Mouse (Mus musculus): ENCODE measurements around the gene Noto. TPM values are rescaled to one million over a fixed set of nuclear protein-coding genes. Genes with fewer than 3 reads are reported as not detected.
A peak's percentile ranks its signal among the peaks of the same experiment; 100 is the strongest.

Noto gene
- total RNA-seq (2021) = not detected

DNA sequence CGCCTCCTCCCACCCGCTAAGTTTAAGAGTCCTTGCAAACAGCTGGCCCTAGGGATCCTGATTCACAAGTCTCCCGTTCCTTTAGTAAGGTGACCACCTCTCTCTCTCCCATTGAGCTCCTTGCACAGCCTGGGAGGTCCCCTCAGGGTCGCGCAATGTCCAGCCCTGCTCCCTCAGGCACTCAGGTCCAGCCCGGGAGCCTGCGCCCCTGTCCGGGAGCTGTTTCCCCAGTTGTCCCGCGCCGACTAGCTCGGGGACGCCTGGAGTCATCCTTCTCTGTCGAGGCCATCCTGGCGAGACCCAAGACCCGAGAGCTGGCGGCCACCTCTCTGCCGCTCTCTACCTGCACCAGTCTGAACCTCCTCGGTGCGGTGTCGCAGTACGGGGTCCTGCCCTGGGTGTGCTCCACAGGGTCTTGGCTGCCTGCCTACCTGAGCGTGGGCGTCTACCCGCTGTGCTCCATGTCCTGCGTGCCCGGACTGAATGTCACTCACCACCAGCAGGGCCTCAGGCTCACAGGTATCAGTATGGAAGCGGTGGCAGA, at the start of gene Noto:
Gene Noto (plus strand): TSS at position 51 of the 544 bp plus-strand sequence.
- DNase-seq (ENCODE audit: extremely low spot score in 1 of 2, low spot score in 1 of 2) = no peak

DNA sequence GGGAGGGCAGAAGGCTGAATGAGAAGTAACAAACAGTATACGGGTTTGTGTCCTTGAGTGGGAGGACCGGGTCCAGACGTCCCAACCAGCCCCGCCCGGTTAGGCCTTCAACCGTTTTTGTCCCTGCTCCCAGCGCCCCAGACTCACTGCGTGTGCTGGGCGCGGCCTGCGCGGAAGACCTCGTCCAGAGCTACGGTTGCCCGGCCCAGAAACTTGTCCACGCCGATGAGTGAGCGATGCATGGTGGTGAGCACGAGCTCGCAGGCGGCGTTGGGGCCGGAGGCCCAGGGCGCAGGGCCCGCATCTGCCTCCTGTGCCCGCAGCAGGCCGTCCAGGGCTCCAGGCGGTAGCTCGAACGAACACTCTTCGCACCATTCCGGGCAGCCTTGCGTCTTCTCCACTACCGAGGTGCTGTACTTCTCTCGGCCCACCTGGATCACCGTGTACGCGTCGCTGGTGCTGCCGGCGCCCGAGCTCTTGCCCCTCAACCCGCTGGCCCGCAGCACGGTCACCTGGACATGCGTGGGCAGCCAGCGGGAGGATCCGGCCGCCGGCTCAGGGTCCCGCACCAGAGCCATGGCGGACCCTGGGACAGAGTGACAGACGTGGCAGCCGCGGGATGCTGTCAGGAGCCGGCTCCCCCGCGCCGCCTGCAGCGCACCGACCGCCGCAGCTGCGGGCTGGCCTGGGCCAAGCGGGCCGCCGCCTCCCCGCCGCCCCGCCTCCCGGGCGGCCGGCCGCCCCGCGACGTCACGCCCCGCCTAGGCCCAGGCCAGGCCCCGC, 49.5 kb upstream of the Noto start, which contains the start of gene Rab11fip5:
Gene Rab11fip5 (minus strand): TSS at position 684 of the 783 bp plus-strand sequence.
- peak; percentile 13 to 35 for DNase-seq (ENCODE audit: extremely low spot score in 1 of 2, low spot score in 1 of 2)

DNA sequence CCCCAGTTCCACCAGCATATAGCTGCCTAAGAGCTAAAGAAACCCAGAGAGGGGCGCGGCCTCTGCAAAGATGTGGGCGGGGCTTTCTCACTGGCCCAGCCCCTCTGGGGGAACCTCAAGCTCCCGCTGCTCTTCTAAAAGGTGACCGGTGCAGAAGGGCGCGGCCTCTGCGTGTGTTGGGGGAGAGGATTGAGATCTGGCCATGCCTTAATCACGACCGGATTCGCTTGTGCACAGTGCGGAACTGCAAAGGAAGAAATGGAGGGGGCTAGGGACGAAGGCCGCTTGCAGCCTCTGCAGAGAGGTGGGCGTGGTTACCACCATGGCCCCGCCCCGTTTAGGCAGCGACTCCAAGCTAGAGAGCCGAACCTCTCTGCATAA, 49.0 kb upstream of the Noto start:
- peak; percentile 83 to 88 for DNase-seq (ENCODE audit: extremely low spot score in 1 of 2, low spot score in 1 of 2)

DNA sequence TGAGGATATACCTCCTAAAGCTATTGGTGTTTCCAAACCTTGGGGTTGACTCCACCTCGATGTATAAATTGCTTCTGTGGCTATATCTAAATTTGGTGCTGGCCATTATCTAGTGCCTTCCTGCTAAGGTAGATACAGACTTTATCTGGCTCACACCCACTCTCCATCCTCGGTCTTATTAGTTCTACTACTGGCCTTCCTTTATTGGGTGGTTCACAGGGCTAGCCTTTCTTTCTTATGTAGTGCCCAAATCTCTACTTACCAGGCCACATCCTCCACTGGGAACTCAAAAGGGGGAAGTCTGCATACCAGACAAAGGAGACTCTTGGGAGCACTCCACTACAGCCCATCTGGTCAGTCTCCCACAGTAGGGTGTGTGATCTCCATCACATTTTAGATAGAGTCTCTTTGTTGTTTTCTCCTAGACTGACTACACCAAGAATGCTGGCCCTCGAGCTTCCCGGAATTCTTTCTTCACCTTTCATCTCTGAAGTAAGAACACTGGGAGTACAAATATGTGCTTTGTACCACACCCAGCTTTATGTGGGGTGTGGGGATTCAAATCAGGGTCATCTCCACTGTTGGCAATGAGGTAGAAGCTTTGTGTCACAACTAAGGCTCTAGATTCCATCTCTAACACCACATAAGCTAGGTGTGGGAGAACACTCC, 46.5 kb upstream of the Noto start:
- no peak for DNase-seq (ENCODE audit: extremely low spot score in 1 of 2, low spot score in 1 of 2)

DNA sequence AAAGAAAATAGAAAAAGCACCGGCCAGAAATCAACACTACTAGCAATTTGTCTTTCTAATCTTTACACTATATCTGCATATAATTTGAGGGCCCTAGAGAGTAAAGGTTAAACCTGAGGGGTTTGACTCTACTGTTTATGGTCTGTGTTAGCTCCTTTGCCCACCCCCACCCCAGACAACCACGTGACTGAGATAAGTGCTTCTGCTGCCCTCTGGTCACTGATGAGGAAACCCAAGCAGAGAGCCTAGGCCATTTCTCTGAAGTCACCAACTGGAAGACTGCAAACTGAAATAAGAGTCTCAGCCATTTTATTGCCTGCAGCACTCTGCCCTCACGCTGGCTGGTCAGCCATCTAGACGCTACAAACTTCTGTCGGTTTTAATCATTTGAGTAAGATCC, 45.8 kb upstream of the Noto start:
- DNase-seq (ENCODE audit: extremely low spot score in 1 of 2, low spot score in 1 of 2) = no peak

DNA sequence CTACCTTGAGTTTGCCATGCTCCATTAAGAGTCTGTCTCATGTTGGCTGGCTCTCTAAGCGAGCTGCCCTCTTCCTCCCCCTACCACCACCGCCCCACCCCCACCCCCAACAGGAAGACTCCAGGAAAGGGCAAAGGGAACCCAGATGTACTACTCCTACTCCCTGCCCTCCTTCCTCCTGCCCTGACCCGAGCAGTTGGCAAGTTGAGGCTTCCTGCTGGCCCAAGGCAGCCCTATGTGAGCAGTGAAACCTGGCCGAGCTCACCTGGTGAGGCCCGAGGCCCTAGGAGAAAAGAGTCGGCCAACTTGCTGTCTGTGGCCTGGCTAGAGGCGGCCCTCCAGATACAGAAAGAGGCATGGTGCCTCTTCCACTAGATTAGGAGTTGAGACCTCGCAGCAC, 45.1 kb upstream of the Noto start:
- no peak for DNase-seq (ENCODE audit: extremely low spot score in 1 of 2, low spot score in 1 of 2)

DNA sequence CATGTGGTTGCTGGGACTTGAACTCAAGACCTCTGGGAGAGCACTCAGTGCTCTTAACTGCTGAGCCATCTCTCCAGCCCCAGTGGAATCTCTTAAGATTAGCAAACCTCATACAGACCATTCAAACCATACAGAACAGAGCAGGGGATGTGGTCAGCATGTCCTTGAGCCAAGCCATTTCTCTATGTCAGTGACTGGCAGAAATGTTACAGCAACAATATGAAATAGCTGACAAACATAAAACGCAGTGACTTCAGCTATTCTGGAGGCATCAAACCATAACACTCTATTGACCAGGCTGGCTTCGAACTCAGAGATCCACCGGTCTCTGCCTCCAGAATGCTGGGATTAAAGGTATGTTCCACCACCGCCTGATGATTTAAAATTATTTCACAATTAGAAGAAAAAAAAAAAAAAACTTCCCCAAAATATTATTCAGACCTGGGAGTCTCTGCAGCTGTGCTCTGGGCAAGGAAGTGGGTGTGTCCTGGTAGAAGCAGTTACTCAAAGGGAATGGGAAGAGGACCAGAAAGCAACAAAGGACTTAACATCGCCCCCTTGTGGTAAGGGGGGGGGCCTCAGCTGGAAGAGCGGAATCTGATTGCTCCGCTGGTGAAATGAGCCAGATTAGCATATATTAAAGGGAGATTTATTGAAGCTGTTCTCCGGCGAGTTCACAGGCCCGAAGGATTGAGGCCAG, 43.3 kb upstream of the Noto start:
- DNase-seq (ENCODE audit: extremely low spot score in 1 of 2, low spot score in 1 of 2) = peak in 1 of 2 experiments; percentile 67

DNA sequence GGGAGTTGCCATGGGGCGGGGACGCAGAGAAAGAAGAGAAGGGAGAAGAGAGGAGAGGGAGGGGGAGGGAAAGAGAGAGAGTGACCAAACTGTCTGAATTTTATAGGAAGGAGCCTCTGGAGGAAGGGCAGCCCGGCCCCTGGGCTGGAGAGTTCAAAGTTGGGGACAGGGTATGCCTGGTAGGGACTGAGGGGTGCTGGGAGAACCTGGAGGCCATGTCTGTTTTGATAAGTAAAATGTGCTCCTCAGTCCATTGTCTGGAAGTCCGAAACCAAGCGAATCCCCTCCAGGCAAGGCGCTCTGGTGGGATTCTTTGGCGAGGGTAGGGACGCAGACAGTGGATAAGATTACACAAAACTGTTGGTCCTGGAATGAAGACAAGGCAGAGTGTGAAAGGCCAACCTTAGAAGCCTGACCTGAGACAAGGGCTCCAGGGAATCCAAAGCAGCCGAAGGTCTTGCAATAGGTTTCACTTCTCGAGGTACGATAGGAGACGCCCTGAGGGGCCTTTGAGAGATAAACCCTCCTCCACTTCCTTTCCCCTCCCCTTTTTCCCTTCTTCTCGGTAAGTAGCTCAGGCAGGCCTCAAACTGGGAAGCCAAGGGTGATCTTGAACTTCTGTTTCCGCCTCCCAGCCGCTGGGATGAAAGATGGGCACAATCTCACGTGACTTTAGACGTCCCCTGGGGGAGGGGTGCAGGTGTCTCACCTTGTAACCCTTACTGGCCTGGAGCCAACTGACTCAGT, 42.6 kb upstream of the Noto start:
- no peak for DNase-seq (ENCODE audit: extremely low spot score in 1 of 2, low spot score in 1 of 2)

DNA sequence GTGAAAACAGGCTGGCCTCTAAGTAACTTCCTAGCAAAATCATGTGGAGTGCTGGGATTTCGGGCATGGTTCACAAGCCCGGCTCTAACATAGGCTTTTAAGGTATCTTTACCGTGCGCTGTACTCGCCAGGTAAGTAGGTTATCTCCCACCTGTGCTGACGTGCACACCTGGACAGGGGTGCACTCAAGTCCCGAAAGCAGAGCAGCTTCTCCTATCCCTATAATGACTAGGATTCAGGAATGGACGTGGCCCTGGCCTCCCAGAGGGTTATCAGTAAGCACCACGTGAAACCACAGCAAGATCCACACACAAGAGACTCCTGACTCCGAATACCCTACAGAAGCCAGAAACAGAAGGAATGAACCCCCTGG, 42.1 kb upstream of the Noto start:
- no peak for DNase-seq (ENCODE audit: extremely low spot score in 1 of 2, low spot score in 1 of 2)

DNA sequence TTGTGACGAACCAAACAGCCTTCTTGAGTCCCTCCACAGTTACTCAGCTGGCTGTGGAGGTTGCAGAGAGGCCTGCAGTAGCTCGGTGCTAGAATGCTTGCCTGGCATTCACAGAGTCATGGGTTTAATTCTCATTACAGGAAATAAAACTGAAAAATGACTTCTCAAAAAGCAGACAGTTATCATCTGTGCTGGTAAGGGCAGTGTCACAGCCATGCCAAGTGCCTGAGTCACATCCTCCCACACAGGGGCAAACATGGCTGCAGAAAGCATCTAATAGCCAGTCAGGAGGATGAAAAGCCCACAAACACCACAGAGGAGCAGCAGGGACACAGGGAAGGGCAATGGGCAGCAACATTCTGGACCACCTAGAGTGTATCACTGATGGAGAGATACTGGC, 40.9 kb upstream of the Noto start:
- DNase-seq (ENCODE audit: extremely low spot score in 1 of 2, low spot score in 1 of 2) = no peak

DNA sequence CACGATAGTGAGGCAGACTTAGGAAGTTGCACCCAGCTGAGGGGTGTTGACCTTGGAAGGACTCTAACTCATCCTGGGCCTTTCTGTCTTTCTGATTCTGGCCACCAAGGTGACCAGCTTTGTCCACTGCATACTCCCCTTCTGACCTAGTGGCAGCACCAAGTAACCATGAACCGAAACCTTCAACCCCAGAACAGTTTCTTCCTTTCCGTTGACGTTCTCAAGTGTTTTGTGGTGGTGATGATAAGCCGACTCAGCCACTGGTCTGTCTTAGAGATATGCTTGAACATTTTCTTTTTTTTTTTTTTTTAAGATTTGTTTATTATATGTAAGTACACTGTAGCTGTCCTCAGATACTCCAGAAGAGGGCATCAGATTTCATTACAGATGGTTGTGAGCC, 35.1 kb upstream of the Noto start:
- no peak for DNase-seq (ENCODE audit: extremely low spot score in 1 of 2, low spot score in 1 of 2)

DNA sequence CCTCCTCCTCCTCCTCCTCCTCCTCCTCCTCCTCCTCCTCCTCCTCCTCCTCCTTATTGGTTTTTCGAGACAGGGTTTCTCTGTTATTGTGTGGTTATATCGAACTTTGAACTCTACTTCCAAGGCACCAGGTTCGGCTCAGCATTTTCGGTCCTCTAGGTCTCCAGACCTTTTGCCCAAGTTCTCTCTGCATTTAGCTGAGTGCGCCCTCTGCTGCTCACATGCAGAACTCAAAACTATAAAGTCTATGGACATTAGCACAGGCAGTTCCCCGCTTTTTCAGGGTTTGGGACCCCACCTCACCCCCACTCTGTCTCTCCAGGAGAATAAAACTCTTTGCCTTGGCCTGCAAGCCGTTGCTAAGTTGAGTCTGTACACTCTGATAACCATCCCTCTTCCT, 31.9 kb upstream of the Noto start:
- DNase-seq (ENCODE audit: extremely low spot score in 1 of 2, low spot score in 1 of 2) = peak; percentile 38 to 83

DNA sequence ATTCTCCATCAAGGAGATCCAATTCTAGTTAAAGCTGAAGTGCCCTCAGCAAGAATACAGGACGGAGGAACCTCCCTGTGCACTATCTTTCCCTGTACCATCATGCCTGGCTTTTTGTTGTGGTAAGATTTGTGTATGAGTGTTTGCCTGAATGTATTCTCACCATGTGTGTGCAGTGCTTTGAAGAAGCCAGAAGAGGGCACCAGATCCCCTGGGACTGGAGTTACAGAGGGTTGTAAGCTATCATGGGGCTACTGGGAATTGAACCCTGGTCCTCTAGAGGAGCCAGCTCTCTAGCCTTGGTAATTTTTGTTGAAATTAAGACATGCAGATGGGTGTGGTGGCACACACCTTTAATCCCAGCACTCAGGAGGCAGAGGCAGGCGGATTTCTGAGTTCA, 28.3 kb upstream of the Noto start:
- no peak for DNase-seq (ENCODE audit: extremely low spot score in 1 of 2, low spot score in 1 of 2)

DNA sequence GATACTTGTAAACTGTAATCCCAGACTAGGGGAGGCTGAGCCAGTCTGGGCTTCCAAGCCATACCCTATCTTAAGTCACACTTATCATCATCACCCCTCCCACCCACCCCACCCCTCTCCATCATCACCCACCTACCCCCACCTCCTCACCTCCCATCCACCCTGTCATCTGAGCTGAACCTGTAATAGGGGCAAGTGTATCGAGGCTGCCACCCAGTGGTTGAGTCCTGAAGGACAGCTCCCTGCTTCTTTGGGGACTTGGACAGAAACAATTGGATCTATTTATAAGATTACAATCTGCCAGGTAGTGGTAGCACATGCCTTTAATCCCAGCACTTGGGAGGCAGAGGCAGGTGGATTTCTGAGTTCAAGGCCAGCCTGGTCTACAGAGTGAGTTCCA, 26.5 kb upstream of the Noto start:
- peak; percentile 18 to 69 for DNase-seq (ENCODE audit: extremely low spot score in 1 of 2, low spot score in 1 of 2)

DNA sequence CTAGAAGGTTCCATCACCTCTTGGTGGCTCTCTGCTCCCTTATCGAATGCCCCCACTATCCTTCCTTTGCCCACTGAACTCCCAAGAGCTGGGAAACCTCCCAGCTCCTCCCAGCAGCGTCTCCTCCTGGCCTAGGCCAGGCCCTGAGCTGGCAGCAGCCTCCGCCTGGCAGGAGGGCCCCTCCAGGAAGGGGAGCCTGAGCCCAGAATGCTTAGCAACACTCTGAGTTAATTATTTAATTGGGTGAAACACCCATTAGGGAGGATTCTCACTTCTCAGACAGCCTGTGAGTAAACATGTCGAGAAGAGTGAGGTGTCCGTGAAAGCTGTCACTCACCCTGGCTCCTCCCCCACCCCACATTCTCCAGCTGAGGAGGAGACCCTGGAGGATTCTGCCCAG, 24.0 kb upstream of the Noto start:
- DNase-seq (ENCODE audit: extremely low spot score in 1 of 2, low spot score in 1 of 2) = no peak

DNA sequence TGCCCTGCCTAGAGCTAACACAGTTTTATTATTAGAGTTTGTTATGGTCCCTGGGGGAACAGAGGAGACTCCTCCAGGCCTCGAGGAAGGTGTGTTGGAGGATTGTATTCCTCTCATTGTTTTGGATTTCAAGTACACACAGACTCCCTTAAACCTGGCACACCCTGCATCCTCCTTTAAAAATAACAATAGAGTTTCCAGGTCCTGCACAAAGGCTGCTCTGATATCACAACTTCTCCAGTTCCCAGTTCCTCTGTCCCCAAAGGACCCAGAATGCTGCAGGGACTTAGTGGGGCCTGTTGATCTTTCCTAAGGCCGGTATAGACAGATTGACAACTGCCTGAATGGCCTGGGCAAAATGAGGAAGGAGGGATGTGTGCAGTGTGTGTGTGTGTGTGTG, 21.1 kb upstream of the Noto start:
- no peak for DNase-seq (ENCODE audit: extremely low spot score in 1 of 2, low spot score in 1 of 2)

DNA sequence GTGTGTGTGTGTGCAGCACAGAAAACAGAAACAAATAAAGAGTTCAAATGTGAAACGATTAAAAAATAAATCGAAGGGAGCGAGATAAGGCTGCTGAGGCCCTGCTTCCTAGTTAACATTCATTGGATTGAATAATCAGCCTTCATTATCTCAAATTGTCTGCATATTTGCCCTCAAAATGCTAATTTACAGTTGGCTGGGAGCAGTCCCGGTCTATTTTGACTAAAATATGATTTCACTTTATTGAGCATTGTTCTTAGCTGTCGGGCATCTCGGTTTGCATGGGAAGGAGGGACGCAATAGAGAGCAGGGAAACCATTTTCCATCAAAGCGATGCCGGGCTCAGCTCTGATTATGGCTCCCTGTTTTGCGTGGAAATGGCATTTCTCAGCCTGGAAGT, 20.6 kb upstream of the Noto start:
- no peak for DNase-seq (ENCODE audit: extremely low spot score in 1 of 2, low spot score in 1 of 2)

DNA sequence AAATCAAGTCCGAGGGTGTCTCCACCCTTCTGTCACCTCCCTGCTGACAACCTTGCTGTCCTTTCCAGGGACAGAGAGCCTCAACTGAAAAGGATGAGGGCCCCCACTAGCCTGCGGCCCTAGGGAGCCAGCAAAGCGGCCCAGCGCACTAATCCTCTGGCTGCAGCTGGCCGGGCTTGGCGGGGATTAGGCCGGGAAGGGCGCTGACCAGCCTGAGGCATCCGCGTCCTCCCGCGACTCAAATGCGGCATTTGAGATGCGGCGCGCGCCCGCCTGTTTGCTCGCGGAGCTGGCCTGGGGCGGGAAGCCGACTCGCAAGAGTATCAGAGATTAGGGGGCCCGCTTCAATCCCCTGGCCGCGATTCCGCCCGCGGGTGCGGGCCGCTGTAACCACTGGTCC, 14.7 kb upstream of the Noto start:
- no peak for DNase-seq (ENCODE audit: extremely low spot score in 1 of 2, low spot score in 1 of 2)

DNA sequence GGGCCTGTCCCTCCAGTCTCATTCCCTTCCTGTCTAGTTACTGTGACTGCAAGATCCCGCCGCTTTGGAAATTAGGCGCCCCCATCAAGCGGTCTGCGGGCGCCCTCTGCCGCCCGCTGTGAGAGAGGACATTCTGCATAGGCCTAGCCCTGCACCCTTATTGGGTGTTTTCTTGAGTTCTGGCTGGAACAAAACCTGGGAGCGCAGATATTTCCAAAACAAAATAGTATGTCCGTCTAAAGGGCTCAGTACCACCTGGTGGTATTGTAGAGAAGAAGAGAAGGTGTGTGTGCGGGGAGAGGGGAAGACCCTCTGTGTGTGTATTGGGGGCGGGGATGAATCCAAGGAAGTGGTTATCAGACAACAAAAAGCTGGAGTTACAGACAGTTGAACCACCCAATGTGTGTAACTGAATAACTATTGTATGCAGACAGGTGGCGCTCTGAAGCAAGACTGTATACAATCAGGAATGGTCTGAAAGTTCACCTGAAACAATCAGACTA, 12.9 kb upstream of the Noto start:
- peak; percentile 29 to 56 for DNase-seq (ENCODE audit: extremely low spot score in 1 of 2, low spot score in 1 of 2)

DNA sequence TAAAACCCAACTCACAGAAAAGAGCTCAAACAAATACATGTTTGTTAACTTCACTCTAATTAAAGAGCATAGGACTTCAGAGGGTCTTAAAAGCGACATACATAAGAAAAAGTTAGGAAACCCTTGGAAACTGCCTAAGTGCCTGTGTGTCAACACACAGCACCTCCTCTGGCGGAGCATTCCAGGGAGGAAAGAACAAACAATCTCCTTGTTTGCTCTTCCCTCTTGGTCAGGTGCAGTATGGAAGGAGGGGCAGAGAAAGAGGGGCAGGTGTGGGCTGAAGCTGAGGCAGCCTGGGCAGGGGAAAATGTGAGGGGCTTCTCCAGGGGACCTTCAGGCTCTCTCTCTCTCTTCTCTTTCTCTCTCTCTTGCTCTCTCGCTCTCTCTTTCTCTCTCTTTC, 7.9 kb upstream of the Noto start:
- DNase-seq (ENCODE audit: extremely low spot score in 1 of 2, low spot score in 1 of 2) = no peak
